Mouse (Mus musculus): ENCODE data around the gene Gm20388. TPM values are rescaled to one million over a fixed set of nuclear protein-coding genes. Genes with fewer than 3 reads are reported as not detected.

Gene Gm20388
- total RNA-seq, 2 experiments from 2014 or later, result 4.4 to 7.8 TPM

GRCm38 (mm10) chr8:123819683-123820610 lies 3909.3 kb downstream of the Gm20388 start:
- DNase-seq (ENCODE audit: low spot score in 2 of 2), result no peak

DNA sequence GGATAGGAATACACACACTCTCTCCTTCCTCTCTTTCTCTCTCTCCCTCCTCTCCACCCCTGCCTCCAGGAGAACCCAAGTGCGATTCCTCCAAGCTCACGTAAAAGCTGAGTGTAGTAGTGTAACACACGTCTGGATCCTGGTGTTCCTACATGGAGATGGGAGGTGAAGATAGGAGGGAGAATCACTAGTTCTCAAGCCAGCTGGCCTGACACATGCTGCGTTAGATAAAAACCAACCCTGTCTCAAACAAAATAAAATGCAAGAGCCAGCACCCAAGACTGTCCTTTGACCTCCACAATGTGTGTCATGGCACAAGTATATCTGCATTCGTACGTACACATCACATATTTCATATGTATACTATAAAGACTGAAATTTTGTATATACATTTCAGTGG lies 3910.1 kb downstream of the Gm20388 start:
- DNase-seq (ENCODE audit: low spot score in 2 of 2), result no peak

DNA sequence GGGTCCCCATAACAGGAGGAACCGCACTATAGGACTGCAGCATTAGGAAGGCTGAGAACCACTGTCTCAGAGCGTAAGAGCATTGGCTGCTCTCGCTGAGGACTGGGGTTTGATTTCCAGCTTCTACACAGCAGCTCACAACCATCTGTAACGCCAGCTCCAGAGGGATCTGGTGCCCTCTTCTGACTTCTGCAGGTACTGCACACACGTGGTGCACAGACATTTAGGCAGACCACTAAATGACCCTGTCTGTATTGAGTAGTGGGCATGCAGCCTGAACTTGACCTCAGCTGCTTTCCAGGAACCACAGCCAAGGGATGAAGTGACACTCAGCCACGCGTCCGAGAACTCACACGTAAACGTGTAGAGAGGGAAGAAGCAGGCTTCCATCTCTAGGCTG lies 3912.5 kb downstream of the Gm20388 start:
- DNase-seq (ENCODE audit: low spot score in 2 of 2), result no peak

GRCm38 (mm10) chr8:123823532-123824123 lies 3913.0 kb downstream of the Gm20388 start:
- DNase-seq (ENCODE audit: low spot score in 2 of 2), result no peak

DNA sequence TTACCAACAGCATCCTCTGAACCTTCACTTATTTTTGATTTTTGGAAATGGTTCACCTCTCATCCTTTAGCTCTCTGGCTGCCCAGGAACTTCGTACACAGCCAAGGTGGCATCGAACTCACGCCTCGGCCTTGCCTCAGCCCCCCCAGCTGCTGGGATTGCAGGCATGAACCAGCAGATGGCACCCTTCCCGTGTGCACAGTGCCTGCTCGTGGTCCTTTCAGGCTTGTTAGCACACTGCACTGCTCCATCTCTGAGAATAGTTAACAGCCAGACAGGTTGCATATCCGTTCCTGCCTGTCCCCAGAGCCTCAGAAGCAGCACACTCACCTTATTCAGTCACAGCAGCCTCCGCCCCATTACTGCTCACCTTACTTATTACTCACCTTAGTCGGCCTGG lies 3915.4 kb downstream of the Gm20388 start:
- no peak for DNase-seq (ENCODE audit: low spot score in 2 of 2)

GRCm38 (mm10) chr8:123826758-123827157 lies 3916.1 kb downstream of the Gm20388 start:
- no peak for DNase-seq (ENCODE audit: low spot score in 2 of 2)

DNA sequence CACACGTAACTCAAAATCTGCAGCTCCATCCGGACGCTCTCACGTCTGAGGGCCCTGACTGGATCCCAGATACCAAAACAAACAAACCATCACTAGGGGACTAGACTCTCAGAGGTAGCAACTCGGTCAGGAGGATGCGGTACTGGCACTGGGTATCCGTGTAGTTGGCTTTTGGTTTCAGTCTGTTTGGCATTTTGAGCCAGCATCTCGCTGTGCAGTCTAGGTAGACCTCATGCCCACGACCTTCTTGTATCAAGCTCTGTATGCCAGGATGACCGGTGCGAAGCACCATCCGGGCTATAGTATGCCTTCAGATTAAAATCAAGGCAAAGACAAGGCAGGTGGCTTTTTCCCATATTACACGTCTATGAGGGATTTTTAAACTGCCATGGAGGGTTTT lies 3916.9 kb downstream of the Gm20388 start:
- no peak for DNase-seq (ENCODE audit: low spot score in 2 of 2)

DNA sequence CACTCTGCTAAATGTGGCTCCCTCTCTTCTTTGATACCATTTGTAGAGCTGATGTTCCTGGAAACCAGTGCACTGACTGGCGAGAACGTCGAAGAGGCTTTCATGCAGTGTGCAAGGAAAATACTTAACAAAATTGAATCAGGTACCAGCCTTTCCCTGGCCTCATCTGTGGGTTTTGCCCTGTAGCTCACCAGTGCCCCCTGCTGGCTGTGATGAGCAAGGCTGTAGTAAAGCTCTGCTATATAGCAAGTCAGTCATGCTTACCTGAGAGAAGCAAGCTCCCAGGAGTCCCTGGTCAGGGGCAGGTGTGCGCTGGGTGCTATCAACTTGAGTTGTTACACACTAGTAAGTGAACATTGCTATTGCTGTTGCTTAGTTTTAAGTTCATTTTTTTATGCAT lies 3922.1 kb downstream of the Gm20388 start:
- DNase-seq (ENCODE audit: low spot score in 2 of 2), result peak in 1 of 2 experiments; percentile 56

DNA sequence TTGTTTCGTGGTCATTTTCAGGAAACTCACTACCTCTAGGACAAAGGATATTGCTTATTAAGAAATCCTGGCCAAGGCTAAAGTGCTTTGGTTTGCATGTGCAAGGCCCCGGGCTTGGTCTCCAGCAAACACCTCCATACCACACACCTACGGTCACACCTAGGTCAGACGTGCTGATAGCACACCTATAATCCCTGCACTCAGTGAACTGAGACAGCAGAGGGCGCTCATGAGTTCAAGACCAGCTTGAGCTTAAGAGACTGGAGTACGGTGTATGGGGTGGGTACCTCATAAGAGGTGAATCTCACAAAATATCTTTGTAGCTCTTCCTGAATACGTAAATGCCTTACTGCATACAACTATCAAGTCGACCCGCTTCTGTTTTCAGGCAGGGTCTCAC lies 3924.8 kb downstream of the Gm20388 start:
- peak; percentile 60 to 81 for DNase-seq (ENCODE audit: low spot score in 2 of 2)

- peak in 1 of 2 experiments; percentile 47 for DNase-seq (ENCODE audit: low spot score in 2 of 2)
Observed at GRCm38 (mm10) chr8:123836354-123836753, 3925.7 kb downstream of the Gm20388 start.

GRCm38 (mm10) chr8:123838496-123838895 lies 3927.9 kb downstream of the Gm20388 start:
- no peak for DNase-seq (ENCODE audit: low spot score in 2 of 2)

GRCm38 (mm10) chr8:123840578-123841345 lies 3930.1 kb downstream of the Gm20388 start:
- peak; percentile 74 to 85 for DNase-seq (ENCODE audit: low spot score in 2 of 2)

- no peak for DNase-seq (ENCODE audit: low spot score in 2 of 2)
Observed at GRCm38 (mm10) chr8:123842086-123842485, 3931.4 kb downstream of the Gm20388 start.

GRCm38 (mm10) chr8:123844341-123844740 lies 3933.7 kb downstream of the Gm20388 start:
- DNase-seq (ENCODE audit: low spot score in 2 of 2), result no peak

DNA sequence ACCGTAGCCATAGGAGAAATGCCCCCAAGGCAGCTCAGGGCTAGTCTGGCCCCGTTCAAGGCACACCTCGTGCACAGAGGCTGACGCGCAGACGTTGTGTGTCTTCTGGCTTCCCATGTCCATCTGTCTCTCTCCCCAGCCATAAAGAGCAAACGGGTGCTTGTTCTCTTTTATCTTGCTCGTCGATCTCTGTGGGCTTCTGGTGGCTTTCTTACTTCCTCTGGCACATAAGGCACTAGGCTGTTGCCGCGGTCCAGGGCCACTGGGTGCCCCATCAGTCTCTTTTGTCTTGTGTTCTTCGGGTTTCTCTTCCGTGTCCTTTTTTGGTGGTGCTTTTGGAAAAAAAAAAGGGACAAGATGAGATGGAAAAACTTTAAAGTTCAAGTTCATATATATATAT lies 3934.5 kb downstream of the Gm20388 start:
- DNase-seq (ENCODE audit: low spot score in 2 of 2), result no peak

- no peak for DNase-seq (ENCODE audit: low spot score in 2 of 2)
Observed at GRCm38 (mm10) chr8:123845991-123846390, 3935.3 kb downstream of the Gm20388 start.

DNA sequence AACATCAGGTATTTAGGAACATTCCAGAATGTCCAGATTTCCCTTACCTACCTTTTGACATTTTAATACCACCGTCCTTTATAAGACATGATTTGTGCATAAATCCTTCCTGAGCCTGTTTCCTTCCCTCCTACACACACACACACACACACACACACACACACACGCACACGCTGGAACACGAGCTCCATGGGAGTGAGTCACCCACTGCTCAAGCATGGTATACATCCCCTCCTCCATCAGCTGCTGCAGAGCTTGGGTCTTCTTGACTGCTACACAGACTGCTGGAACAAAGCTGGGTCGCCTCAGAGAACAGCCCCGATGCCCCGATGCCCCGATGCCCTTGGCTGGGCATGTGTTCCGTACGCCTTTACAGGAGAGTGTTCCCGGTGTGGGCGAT lies 3935.9 kb downstream of the Gm20388 start:
- peak; percentile 65 to 67 for DNase-seq (ENCODE audit: low spot score in 2 of 2)

DNA sequence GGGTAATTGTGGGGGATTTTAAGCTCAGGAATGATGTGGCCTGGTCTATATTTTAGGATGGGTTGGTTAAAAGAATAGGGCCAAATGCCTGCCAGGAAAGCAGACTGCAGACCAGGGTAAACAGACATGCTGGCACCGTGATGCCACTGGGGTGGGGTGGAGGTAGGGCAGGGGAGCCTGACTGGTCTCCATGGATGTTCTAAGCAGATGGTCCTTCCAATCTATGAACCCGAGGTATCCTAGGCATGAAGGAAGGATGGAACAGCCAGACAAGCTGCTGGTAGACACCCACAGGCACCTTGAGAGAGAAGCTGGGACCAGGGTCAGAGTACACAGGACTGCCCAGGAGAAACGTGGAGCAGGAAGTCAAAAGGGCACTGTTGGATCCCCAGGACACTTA lies 3936.9 kb downstream of the Gm20388 start:
- DNase-seq (ENCODE audit: low spot score in 2 of 2), result no peak

GRCm38 (mm10) chr8:123849352-123849751 lies 3938.7 kb downstream of the Gm20388 start:
- no peak for DNase-seq (ENCODE audit: low spot score in 2 of 2)

DNA sequence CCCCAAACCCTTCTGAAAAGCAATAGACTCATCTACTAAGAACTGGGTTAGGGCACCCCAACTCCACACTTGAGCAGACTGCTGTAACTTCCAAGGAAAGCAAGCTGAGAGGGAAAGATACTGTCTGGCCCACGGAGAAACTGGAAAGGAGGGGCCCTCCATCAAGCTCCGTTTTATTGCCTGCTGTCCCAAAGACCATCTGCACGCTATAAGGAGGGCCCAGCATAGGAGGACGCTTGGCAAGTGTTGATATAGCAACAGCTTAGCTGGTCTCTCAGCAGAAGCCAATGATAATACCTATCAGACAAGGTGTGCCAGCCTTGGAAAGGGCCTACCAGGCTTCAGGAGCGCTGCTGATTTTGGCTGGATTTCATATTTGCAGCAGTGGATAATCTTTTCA lies 3940.9 kb downstream of the Gm20388 start:
- DNase-seq (ENCODE audit: low spot score in 2 of 2), result no peak

DNA sequence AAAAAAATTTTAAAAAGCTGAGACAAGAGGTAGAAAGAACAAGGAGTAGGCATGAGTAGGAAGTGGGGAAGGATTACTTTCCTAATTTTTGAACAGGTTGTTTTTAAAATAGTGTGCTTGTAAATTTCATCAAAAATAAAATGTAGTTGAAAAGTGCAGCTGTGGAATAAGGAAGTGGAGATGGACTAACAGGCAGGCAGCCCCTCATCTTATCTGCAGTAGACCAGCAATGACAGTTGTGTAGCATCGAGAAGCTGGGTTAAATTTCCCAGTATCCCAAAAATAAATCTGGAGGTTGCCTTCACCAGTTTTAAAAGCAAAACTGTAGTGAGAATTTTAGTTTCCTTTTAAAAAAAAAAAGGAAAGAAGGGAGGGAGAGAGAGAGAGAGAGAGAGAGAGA lies 3943.6 kb downstream of the Gm20388 start:
- DNase-seq (ENCODE audit: low spot score in 2 of 2), result no peak
